Mouse (Mus musculus): ENCODE data around the gene Dnajb13. TPM values are rescaled to one million over a fixed set of nuclear protein-coding genes. Genes with fewer than 3 reads are reported as not detected.

Gene Dnajb13
- total and polyA plus RNA-seq, 3 experiments, result 0.17 to 0.24 (median 0.20) TPM

GRCm38 (mm10) chr7:100508670-100509069 is 6.1 kb downstream of the Dnajb13 start:
- no peak for DNase-seq

GRCm38 (mm10) chr7:100506494-100506893 is 8.3 kb downstream of the Dnajb13 start:
- DNase-seq, result no peak

- no peak for DNase-seq
These were observed 9.8 kb downstream of the Dnajb13 start for GRCm38 (mm10) chr7:100504740-100505487.

GRCm38 (mm10) chr7:100503076-100503475 is 11.7 kb downstream of the Dnajb13 start:
- no peak for DNase-seq

GRCm38 (mm10) chr7:100502374-100502922 is 12.3 kb downstream of the Dnajb13 start:
- DNase-seq, result no peak

- DNase-seq, result no peak
These were observed 12.9 kb downstream of the Dnajb13 start for GRCm38 (mm10) chr7:100501844-100502373.

GRCm38 (mm10) chr7:100501027-100501843 is 13.5 kb downstream of the Dnajb13 start:
- no peak for DNase-seq

GRCm38 (mm10) chr7:100500276-100500977 is 14.3 kb downstream of the Dnajb13 start:
- no peak for DNase-seq

- no peak for DNase-seq
These were observed 15.3 kb downstream of the Dnajb13 start for GRCm38 (mm10) chr7:100499465-100499864.

- DNase-seq, result no peak
These were observed 16.8 kb downstream of the Dnajb13 start for GRCm38 (mm10) chr7:100497982-100498381.

- no peak for DNase-seq
These were observed 17.4 kb downstream of the Dnajb13 start for GRCm38 (mm10) chr7:100497402-100497801.

- no peak for DNase-seq
These were observed 18.0 kb downstream of the Dnajb13 start for GRCm38 (mm10) chr7:100496791-100497190.

GRCm38 (mm10) chr7:100496371-100496770 is 18.4 kb downstream of the Dnajb13 start:
- DNase-seq, result no peak

- peak; percentile 77 for DNase-seq
These were observed 19.0 kb downstream of the Dnajb13 start for GRCm38 (mm10) chr7:100495581-100496251.

GRCm38 (mm10) chr7:100495042-100495441 is 19.7 kb downstream of the Dnajb13 start:
- no peak for DNase-seq

GRCm38 (mm10) chr7:100494415-100494831 is 20.3 kb downstream of the Dnajb13 start:
- DNase-seq, result no peak

GRCm38 (mm10) chr7:100493484-100494414 is 21.0 kb downstream of the Dnajb13 start:
- peak; percentile 19 for DNase-seq

GRCm38 (mm10) chr7:100493117-100493483 is 21.7 kb downstream of the Dnajb13 start, which contains the start of gene Ucp2:
Gene Ucp2 (plus strand): TSS chr7:100493337.
- DNase-seq, result peak; percentile 87

GRCm38 (mm10) chr7:100492391-100493116 is 22.2 kb downstream of the Dnajb13 start:
- no peak for DNase-seq
